Mouse (Mus musculus) heart, embryonic 12.5 days (tissue): ENCODE data around the gene Atp5h. TPM values are rescaled to one million over a fixed set of nuclear protein-coding genes. Genes with fewer than 3 reads are reported as not detected.
"Not testable (repeated sequence)": the region's sequence is repeated elsewhere in the genome, so short reads cannot be mapped to it uniquely, and the experiment has no call there.

Experiments used
- ATAC-seq: fragments of 200-750 bp; cut with Nextera tagmentation; 2 replicates; pipeline ENCODE4 v1.8.0; 2017; ENCODE audit warnings: moderate TSS enrichment, moderate library complexity; ENCODE audit not compliant: insufficient number of reproducible peaks, low FRiP score
- H3K27ac ChIP-seq: fragments of 300-500 bp; sonication (generic); 2 replicates; pipeline ENCODE4 v1.5.1; 2016; ENCODE audit warnings: mild to moderate bottlenecking, moderate library complexity; ENCODE audit not compliant: poor library complexity, severe bottlenecking
- H3K27me3 ChIP-seq: fragments of 300-500 bp; sonication (generic); replicated peaks from 2 replicates; pipeline ENCODE4 v1.6.1; 2016; ENCODE audit warnings: mild to moderate bottlenecking, moderate library complexity
- H3K36me3 ChIP-seq: fragments of 300-500 bp; sonication (generic); 2 replicates; pipeline ENCODE4 v1.6.1; 2016; ENCODE audit warnings: mild to moderate bottlenecking, moderate library complexity
- H3K4me1 ChIP-seq: fragments of 300-500 bp; sonication (generic); replicated peaks from 2 replicates; pipeline ENCODE4 v1.6.1; 2016; ENCODE audit warnings: mild to moderate bottlenecking
- H3K4me2 ChIP-seq: fragments of 300-500 bp; sonication (generic); 2 replicates; pipeline ENCODE4 v1.6.1; 2016; ENCODE audit warnings: mild to moderate bottlenecking, moderate library complexity
- H3K4me3 ChIP-seq: fragments of 300-500 bp; sonication (generic); 2 replicates; pipeline ENCODE4 v1.5.1; 2016; ENCODE audit warnings: mild to moderate bottlenecking
- H3K9ac ChIP-seq: fragments of 300-500 bp; sonication (generic); 2 replicates; pipeline ENCODE4 v1.6.1; 2016; ENCODE audit warnings: mild to moderate bottlenecking, moderate library complexity
- H3K9me3 ChIP-seq: fragments of 300-500 bp; sonication (generic); replicated peaks from 2 replicates; pipeline ENCODE4 v1.6.1; 2016; ENCODE audit warnings: mild to moderate bottlenecking, moderate library complexity
- WGBS: fragments of 180-500 bp; shearing (Covaris S2); methylation state at CpG from one replicate; pipeline ENCODE4 v1.1.7; 2016; 5-methylcytosine and 5-hydroxymethylcytosine counted together
- polyA plus RNA-seq: library from polyadenylated mRNA; unstranded; fragments of >200 nt; fragmentation: Nextera tagmentation; extraction: Ambion mirVana; gene quantifications from 2 replicates; pipeline ENCODE4 v1.2.1, GENCODE M21; 2016

Atp5h gene
- polyA plus RNA-seq, 1 experiment from 2014 or later = 1,627 TPM

GRCm38 (mm10) chr11:115393721-115394325 lies 25.9 kb downstream of the Atp5h start:
- WGBS = 50% methylated on average over 34 of the region's 34 CpGs
- 0 out of 2 replicates have a peak, but pooled peaks have one; percentile 36 for ATAC-seq
- H3K36me3 ChIP-seq = peaks cover 47% of the 10 kb centered on the region
- H3K9ac ChIP-seq = peak overlapping the region; percentile 16; the same call in 1 of the 2 replicates
- peaks cover 24% of the 10 kb centered on the region; the same call in 1 of the 2 replicates for H3K27me3 ChIP-seq
- peak overlapping the region; percentile 27 for H3K4me3 ChIP-seq
- no peak overlapping the region for H3K27ac ChIP-seq
- H3K4me2 ChIP-seq = peak overlapping the region; percentile 62
- no peaks in the 10 kb centered on the region for H3K9me3 ChIP-seq
- peaks cover 9% of the 10 kb centered on the region; the same call in 1 of the 2 replicates for H3K4me1 ChIP-seq

GRCm38 (mm10) chr11:115391358-115391757 lies 28.4 kb downstream of the Atp5h start:
- 76% methylated on average over 7 of the region's 7 CpGs for WGBS
- Histone ChIP-seq H3K27ac (no peak overlapping the region), H3K27me3 (peaks cover 24% of the 10 kb centered on the region; the same call in 1 of the 2 replicates), H3K9me3 (no peaks in the 10 kb centered on the region), H3K9ac (no peak overlapping the region), H3K36me3 (peaks cover 47% of the 10 kb centered on the region), H3K4me1 (0 out of 2 replicates have a peak, but pooled peaks cover 9% of the 10 kb centered on the region), H3K4me2 (no peak overlapping the region), H3K4me3 (no peak overlapping the region)
- no peak for ATAC-seq

- Histone ChIP-seq H3K4me1 (peaks cover 27% of the 10 kb centered on the region), H3K36me3 (peaks cover 16% of the 10 kb centered on the region), H3K27me3 (peaks cover 23% of the 10 kb centered on the region)
- not testable (repeated sequence) for H3K4me3 ChIP-seq, H3K27ac ChIP-seq, ATAC-seq, H3K9me3 ChIP-seq, H3K9ac ChIP-seq, H3K4me2 ChIP-seq
- WGBS = 81% methylated on average over 3 of the region's 3 CpGs
Measured at GRCm38 (mm10) chr11:115386859-115387258, 32.9 kb downstream of the Atp5h start.

DNA sequence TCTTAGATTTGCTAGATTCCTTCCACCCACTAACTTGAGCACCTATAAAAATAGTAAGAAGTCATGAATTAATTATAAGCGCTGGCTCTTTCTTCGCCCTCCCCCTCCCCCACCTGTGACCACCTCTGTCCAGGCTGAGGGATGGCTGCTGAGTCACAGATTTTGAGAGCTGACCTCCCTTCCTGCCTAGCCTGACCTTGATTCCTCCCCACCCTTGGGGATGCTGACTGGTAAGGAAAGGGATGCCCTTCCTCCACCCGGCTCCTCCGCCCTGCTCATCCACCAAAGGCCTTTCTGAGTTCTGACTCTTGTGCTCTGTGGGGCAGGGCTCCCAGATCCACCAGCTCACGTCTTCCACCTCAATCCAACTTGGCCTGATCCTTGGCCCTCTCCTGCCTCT lies 35.2 kb downstream of the Atp5h start:
- Histone ChIP-seq H3K4me1 (peaks cover 30% of the 10 kb centered on the region), H3K27me3 (peaks cover 23% of the 10 kb centered on the region), H3K4me2 (peak overlapping the region; percentile 90), H3K4me3 (no peak overlapping the region), H3K9ac (no peak overlapping the region), H3K27ac (peak overlapping the region; percentile 17; the same call in 1 of the 2 replicates), H3K9me3 (no peaks in the 10 kb centered on the region), H3K36me3 (no peaks in the 10 kb centered on the region)
- 73% methylated on average over 5 of the region's 5 CpGs for WGBS
- no peak for ATAC-seq

DNA sequence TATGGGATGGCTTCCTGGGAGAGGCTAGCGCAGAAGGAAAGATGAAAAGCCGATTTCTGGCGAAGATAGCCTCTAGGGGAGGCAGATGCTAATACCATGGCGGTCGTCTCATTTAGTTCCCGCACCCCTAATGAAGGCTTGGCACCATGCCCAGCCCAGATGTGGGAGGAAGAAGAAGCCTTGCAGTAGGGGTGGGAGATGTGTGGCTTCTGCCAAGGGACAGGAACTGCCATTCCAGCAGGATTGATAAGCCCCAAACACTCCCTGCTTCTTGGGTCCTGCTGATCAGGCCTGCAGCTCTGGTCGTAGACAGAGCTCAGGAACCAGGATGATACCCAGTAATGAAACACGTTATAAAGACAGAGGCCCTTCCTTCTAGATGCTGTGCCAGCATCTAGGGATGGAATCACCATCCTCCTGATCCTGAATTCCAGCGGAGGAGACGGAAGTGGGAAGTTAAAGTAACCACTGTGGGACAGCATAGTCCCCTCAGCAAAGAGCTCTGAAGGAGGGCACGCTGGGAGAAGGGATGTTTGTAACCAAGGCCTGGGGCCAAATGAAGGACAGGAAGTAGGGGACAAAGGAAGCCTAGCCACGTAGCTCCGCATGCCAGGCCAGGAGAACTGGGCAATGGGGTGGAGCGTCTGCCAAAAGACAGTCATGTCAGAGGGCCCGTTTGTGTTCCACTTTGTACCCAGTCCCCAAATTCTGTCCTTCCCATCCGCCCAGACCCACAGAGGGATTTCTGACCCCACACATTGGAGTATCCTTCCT lies 35.9 kb downstream of the Atp5h start:
- Histone ChIP-seq H3K4me3 (peak overlapping the region; percentile 77; the same call in 1 of the 2 replicates), H3K9ac (no peak overlapping the region), H3K27ac (peak overlapping the region; percentile 17; the same call in 1 of the 2 replicates), H3K27me3 (peaks cover 23% of the 10 kb centered on the region), H3K4me2 (peak overlapping the region; percentile 90), H3K4me1 (peaks cover 30% of the 10 kb centered on the region), H3K9me3 (no peaks in the 10 kb centered on the region), H3K36me3 (no peaks in the 10 kb centered on the region)
- ATAC-seq = no peak
- 51% methylated on average over 16 of the region's 16 CpGs for WGBS

DNA sequence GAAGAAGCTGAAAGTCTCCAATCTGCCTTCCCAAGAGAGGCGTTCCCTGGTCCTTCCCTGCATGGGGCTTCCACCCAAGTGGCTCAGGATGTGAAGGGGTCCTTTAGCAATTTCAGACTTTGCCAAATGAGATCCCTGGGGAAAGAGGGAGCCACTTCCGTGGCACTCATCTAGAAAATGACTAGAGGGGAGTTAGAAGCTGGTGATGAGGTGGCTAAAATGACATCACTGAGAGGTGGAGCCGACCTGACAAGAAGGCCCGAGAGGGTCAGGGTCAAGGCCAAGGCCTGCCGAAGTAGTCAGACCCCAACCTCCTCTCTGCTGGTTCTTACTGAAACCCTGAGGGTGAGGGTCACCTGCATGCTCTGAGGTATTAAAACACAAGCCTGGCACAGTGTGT lies 36.9 kb downstream of the Atp5h start:
- ATAC-seq = no peak
- H3K27me3 ChIP-seq = peaks cover 23% of the 10 kb centered on the region
- H3K4me2 ChIP-seq = peak overlapping the region; percentile 90
- peak overlapping the region; percentile 77 for H3K4me3 ChIP-seq
- no peaks in the 10 kb centered on the region for H3K36me3 ChIP-seq
- WGBS = 16% methylated on average over 5 of the region's 5 CpGs
- no peak overlapping the region for H3K27ac ChIP-seq
- peaks cover 30% of the 10 kb centered on the region for H3K4me1 ChIP-seq
- peaks cover 3% of the 10 kb centered on the region; the same call in 1 of the 2 replicates for H3K9me3 ChIP-seq
- H3K9ac ChIP-seq = peak overlapping the region; percentile 85

GRCm38 (mm10) chr11:115381743-115382539 lies 37.8 kb downstream of the Atp5h start, which contains the start of gene Cdr2l:
TSS of gene Cdr2l (plus strand) at chr11:115381916.
- WGBS = under 1% methylated on average over 76 of the region's 76 CpGs
- H3K27me3 ChIP-seq = peaks cover 27% of the 10 kb centered on the region
- peak; percentile 78 for ATAC-seq
- no peaks in the 10 kb centered on the region for H3K36me3 ChIP-seq
- peaks cover 4% of the 10 kb centered on the region; the same call in 1 of the 2 replicates for H3K9me3 ChIP-seq
- peak within 1 kb of the TSS; percentile 85 for H3K9ac ChIP-seq
- H3K27ac ChIP-seq = peak within 1 kb of the TSS; percentile 52
- peak within 1 kb of the TSS; percentile 77 for H3K4me3 ChIP-seq
- peak within 1 kb of the TSS; percentile 90 for H3K4me2 ChIP-seq
- peaks cover 30% of the 10 kb centered on the region for H3K4me1 ChIP-seq

DNA sequence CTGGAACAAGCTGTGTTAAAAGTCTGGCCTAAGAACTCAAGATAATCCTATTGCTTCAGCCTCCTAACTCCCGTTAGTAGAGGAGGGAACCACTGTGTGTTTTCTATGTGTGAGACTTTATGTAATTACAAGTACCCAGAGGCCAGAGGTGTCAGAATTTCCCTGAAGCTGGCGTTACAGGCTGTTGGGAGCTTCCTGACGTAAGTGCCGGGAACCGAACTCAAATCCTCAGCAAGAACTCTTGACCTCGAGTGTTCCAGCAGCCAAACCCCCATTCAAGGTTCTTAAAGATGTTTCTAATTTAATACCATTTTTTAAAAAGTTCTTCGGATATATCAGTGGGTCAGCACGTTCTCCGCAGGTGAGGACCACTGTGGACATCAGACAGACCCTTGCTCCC lies 38.5 kb downstream of the Atp5h start:
- peaks cover 30% of the 10 kb centered on the region for H3K4me1 ChIP-seq
- peak overlapping the region; percentile 77 for H3K4me3 ChIP-seq
- no peak for ATAC-seq
- peaks cover 33% of the 10 kb centered on the region for H3K27me3 ChIP-seq
- 12% methylated on average over 9 of the region's 9 CpGs for WGBS
- H3K9me3 ChIP-seq = peaks cover 4% of the 10 kb centered on the region; the same call in 1 of the 2 replicates
- no peak overlapping the region for H3K9ac ChIP-seq
- H3K27ac ChIP-seq = peak overlapping the region; percentile 15; the same call in 1 of the 2 replicates
- H3K36me3 ChIP-seq = no peaks in the 10 kb centered on the region
- peak overlapping the region; percentile 90 for H3K4me2 ChIP-seq

- H3K4me1 ChIP-seq = peaks cover 20% of the 10 kb centered on the region
Measured at GRCm38 (mm10) chr11:115377854-115378253, 41.9 kb downstream of the Atp5h start.

GRCm38 (mm10) chr11:115377254-115377653 lies 42.5 kb downstream of the Atp5h start:
- Histone ChIP-seq H3K4me3 (no peak overlapping the region), H3K9me3 (peaks cover 4% of the 10 kb centered on the region; the same call in 1 of the 2 replicates), H3K27ac (no peak overlapping the region), H3K4me1 (peaks cover 17% of the 10 kb centered on the region), H3K9ac (no peak overlapping the region), H3K27me3 (peaks cover 38% of the 10 kb centered on the region), H3K4me2 (no peak overlapping the region), H3K36me3 (no peaks in the 10 kb centered on the region)
- no peak for ATAC-seq
- 81% methylated on average over 4 of the region's 4 CpGs for WGBS

More at GRCm38 (mm10) chr11:115377854-115378253, 41.9 kb downstream of the Atp5h start:
- no peak for ATAC-seq
- H3K9ac ChIP-seq = no peak overlapping the region
- no peaks in the 10 kb centered on the region for H3K36me3 ChIP-seq
- H3K27me3 ChIP-seq = peaks cover 39% of the 10 kb centered on the region
- WGBS = 78% methylated on average over 7 of the region's 7 CpGs
- H3K4me3 ChIP-seq = no peak overlapping the region
- no peak overlapping the region for H3K4me2 ChIP-seq
- peaks cover 4% of the 10 kb centered on the region; the same call in 1 of the 2 replicates for H3K9me3 ChIP-seq
- H3K27ac ChIP-seq = no peak overlapping the region
